Mouse (Mus musculus): ENCODE measurements around the gene Eif2b1. TPM values are rescaled to one million over a fixed set of nuclear protein-coding genes. Genes with fewer than 3 reads are reported as not detected.

Gene Eif2b1
- polyA plus RNA-seq, 1 experiment from 2014 or later: 74.6 TPM

- H3K4me2 ChIP-seq (ENCODE audit: low read depth, low read length): peak overlapping the region; percentile 76
- whole genome bisulfite sequencing: 30% methylated on average over 8 of the region's 8 CpGs
- peak overlapping the region; percentile 83 for H3K9ac ChIP-seq (ENCODE audit: low read depth, low read length)
- H3K27ac ChIP-seq (replicated peaks; ENCODE audit: low read depth, low read length): peak overlapping the region; percentile 30
- no peak for DNase-seq (ENCODE audit: low spot score)
- no peaks in the 10 kb centered on the region for H3K27me3 ChIP-seq (replicated peaks; ENCODE audit: control insufficient read depth, insufficient read depth, low read length)
- H3K9me3 ChIP-seq (ENCODE audit: control insufficient read depth, low read length): no peaks in the 10 kb centered on the region
- ATAC-seq (ENCODE audit: low read depth): no peak
- peaks cover 21% of the 10 kb centered on the region for H3K4me1 ChIP-seq (ENCODE audit: control insufficient read depth, insufficient read depth, low read length)
- peak overlapping the region; percentile 83 for H3K4me3 ChIP-seq (ENCODE audit: low read depth, low read length)
- 0 out of 2 replicates have a peak, but pooled peaks cover 4% of the 10 kb centered on the region for H3K36me3 ChIP-seq (ENCODE audit: control insufficient read depth, insufficient read depth, low read length)
Measured at GRCm38 (mm10) chr5:124529697-124530096, 49.2 kb downstream of the Eif2b1 start.

- no peaks in the 10 kb centered on the region for H3K9me3 ChIP-seq (ENCODE audit: control insufficient read depth, low read length)
- ATAC-seq (ENCODE audit: low read depth) (no peak), DNase-seq (ENCODE audit: low spot score) (no peak)
- 0 out of 2 replicates have a peak, but pooled peaks cover 7% of the 10 kb centered on the region for H3K36me3 ChIP-seq (ENCODE audit: control insufficient read depth, insufficient read depth, low read length)
- peaks cover 21% of the 10 kb centered on the region for H3K4me1 ChIP-seq (ENCODE audit: control insufficient read depth, insufficient read depth, low read length)
- H3K4me3 ChIP-seq (ENCODE audit: low read depth, low read length): peak overlapping the region; percentile 83
- H3K27ac ChIP-seq (replicated peaks; ENCODE audit: low read depth, low read length): peak overlapping the region; percentile 30
- H3K4me2 ChIP-seq (ENCODE audit: low read depth, low read length): peak overlapping the region; percentile 76
- peak overlapping the region; percentile 38 for H3K9ac ChIP-seq (ENCODE audit: low read depth, low read length)
- no peaks in the 10 kb centered on the region for H3K27me3 ChIP-seq (replicated peaks; ENCODE audit: control insufficient read depth, insufficient read depth, low read length)
- WGBS: 6% methylated on average over 8 of the region's 8 CpGs
Measured at GRCm38 (mm10) chr5:124529191-124529651, 49.7 kb downstream of the Eif2b1 start.

GRCm38 (mm10) chr5:124528791-124529190 is 50.1 kb downstream of the Eif2b1 start:
- H3K9me3 ChIP-seq (ENCODE audit: control insufficient read depth, low read length): no peaks in the 10 kb centered on the region
- H3K27me3 ChIP-seq (replicated peaks; ENCODE audit: control insufficient read depth, insufficient read depth, low read length): no peaks in the 10 kb centered on the region
- peak overlapping the region; percentile 83 for H3K4me3 ChIP-seq (ENCODE audit: low read depth, low read length)
- no peak for ATAC-seq (ENCODE audit: low read depth)
- WGBS: 39% methylated on average over 9 of the region's 9 CpGs
- peak overlapping the region; percentile 38 for H3K9ac ChIP-seq (ENCODE audit: low read depth, low read length)
- 0 out of 2 replicates have a peak, but pooled peaks cover 7% of the 10 kb centered on the region for H3K36me3 ChIP-seq (ENCODE audit: control insufficient read depth, insufficient read depth, low read length)
- peaks cover 21% of the 10 kb centered on the region for H3K4me1 ChIP-seq (ENCODE audit: control insufficient read depth, insufficient read depth, low read length)
- peak overlapping the region; percentile 30; the same call in 1 of the 2 replicates for H3K27ac ChIP-seq (replicated peaks; ENCODE audit: low read depth, low read length)
- peak overlapping the region; percentile 76 for H3K4me2 ChIP-seq (ENCODE audit: low read depth, low read length)
- no peak for DNase-seq (ENCODE audit: low spot score)

DNA sequence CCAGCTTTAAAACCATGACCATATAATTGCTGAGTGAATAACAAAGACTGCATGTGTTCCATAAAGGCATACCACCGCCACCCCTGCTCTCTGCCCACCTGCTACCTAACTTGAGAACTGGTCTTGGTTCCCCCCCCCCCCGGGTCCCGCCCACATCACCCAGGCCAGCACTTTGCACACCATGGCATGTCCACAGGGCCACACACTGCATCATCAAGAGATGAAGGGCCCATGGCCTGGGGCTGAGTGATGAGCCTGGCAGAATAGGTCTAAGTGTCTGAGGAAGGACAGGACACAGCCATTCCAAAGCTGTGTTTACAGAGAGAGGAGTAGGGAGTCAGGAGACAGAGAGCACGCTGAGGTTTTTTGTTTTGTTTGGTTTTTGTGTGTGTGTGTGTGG is 50.6 kb downstream of the Eif2b1 start:
- Histone ChIP-seq H3K27me3 (replicated peaks; ENCODE audit: control insufficient read depth, insufficient read depth, low read length) (no peaks in the 10 kb centered on the region), H3K4me1 (ENCODE audit: control insufficient read depth, insufficient read depth, low read length) (peaks cover 21% of the 10 kb centered on the region), H3K4me2 (ENCODE audit: low read depth, low read length) (peak overlapping the region; percentile 76), H3K9me3 (ENCODE audit: control insufficient read depth, low read length) (no peaks in the 10 kb centered on the region), H3K4me3 (ENCODE audit: low read depth, low read length) (peak overlapping the region; percentile 83), H3K36me3 (ENCODE audit: control insufficient read depth, insufficient read depth, low read length) (0 out of 2 replicates have a peak, but pooled peaks cover 7% of the 10 kb centered on the region), H3K27ac (replicated peaks; ENCODE audit: low read depth, low read length) (peak overlapping the region; percentile 30; the same call in 1 of the 2 replicates), H3K9ac (ENCODE audit: low read depth, low read length) (peak overlapping the region; percentile 38)
- DNase-seq (ENCODE audit: low spot score): no peak
- 66% methylated on average over 4 of the region's 4 CpGs for WGBS
- no peak for ATAC-seq (ENCODE audit: low read depth)

GRCm38 (mm10) chr5:124524943-124525342 is 54.0 kb downstream of the Eif2b1 start:
- Histone ChIP-seq H3K4me2 (ENCODE audit: low read depth, low read length) (no peak overlapping the region), H3K9me3 (ENCODE audit: control insufficient read depth, low read length) (no peaks in the 10 kb centered on the region), H3K36me3 (ENCODE audit: control insufficient read depth, insufficient read depth, low read length) (peaks cover 24% of the 10 kb centered on the region; the same call in 1 of the 2 replicates), H3K27me3 (replicated peaks; ENCODE audit: control insufficient read depth, insufficient read depth, low read length) (no peaks in the 10 kb centered on the region), H3K27ac (replicated peaks; ENCODE audit: low read depth, low read length) (no peak overlapping the region), H3K9ac (ENCODE audit: low read depth, low read length) (no peak overlapping the region), H3K4me1 (ENCODE audit: control insufficient read depth, insufficient read depth, low read length) (peaks cover 12% of the 10 kb centered on the region; the same call in 1 of the 2 replicates), H3K4me3 (ENCODE audit: low read depth, low read length) (no peak overlapping the region)
- WGBS: 93% methylated on average over 5 of the region's 5 CpGs
- DNase-seq (ENCODE audit: low spot score): no peak
- no peak for ATAC-seq (ENCODE audit: low read depth)

DNA sequence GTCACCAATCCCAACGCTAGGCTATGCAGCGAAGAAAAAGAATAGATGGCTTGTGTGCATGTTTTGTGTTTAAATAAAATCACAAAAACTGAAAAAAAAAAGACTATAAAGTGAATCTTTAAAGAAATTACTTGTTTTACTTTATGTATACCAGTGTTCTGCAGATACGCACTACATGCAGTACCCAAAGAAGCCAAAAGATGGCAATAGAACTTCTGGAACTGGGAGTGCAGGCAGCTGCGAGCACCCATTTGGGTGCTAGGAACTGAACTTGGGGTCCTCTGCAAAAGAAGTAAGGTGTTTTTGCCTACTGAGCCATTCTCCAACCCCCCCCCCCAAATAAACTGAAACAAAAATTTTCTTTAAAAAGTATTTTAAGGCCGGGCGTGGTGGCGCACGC is 55.9 kb downstream of the Eif2b1 start:
- H3K9me3 ChIP-seq (ENCODE audit: control insufficient read depth, low read length): no peaks in the 10 kb centered on the region
- no peak overlapping the region for H3K9ac ChIP-seq (ENCODE audit: low read depth, low read length)
- H3K36me3 ChIP-seq (ENCODE audit: control insufficient read depth, insufficient read depth, low read length): peaks cover 39% of the 10 kb centered on the region
- no peaks in the 10 kb centered on the region for H3K27me3 ChIP-seq (replicated peaks; ENCODE audit: control insufficient read depth, insufficient read depth, low read length)
- no peak overlapping the region for H3K27ac ChIP-seq (replicated peaks; ENCODE audit: low read depth, low read length)
- H3K4me2 ChIP-seq (ENCODE audit: low read depth, low read length): no peak overlapping the region
- no peaks in the 10 kb centered on the region for H3K4me1 ChIP-seq (ENCODE audit: control insufficient read depth, insufficient read depth, low read length)
- DNase-seq (ENCODE audit: low spot score): no peak
- no peak for ATAC-seq (ENCODE audit: low read depth)
- H3K4me3 ChIP-seq (ENCODE audit: low read depth, low read length): no peak overlapping the region
- WGBS: 94% methylated on average over 8 of the region's 8 CpGs

DNA sequence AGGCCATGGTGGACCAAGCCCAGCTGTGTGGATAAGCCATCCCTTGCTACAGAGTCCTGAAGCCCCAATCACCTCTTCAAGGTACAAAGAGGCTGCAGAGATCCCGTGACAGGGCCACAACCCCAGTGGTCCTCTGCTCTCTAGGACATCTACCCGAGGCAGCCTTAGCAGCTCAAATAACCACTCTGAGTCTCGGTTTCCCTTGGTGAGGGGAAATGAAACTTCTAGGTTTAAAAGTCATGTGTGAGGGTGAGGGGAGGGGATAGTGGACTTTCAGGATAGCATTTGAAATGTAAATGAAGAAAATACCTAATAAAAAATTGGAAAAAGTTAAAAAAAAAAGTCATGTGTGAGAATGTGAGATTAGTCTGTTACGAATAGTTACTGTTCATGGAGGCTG is 57.3 kb downstream of the Eif2b1 start:
- Histone ChIP-seq H3K27ac (replicated peaks; ENCODE audit: low read depth, low read length) (no peak overlapping the region), H3K4me2 (ENCODE audit: low read depth, low read length) (no peak overlapping the region), H3K9me3 (ENCODE audit: control insufficient read depth, low read length) (no peaks in the 10 kb centered on the region), H3K4me1 (ENCODE audit: control insufficient read depth, insufficient read depth, low read length) (no peaks in the 10 kb centered on the region), H3K9ac (ENCODE audit: low read depth, low read length) (no peak overlapping the region), H3K36me3 (ENCODE audit: control insufficient read depth, insufficient read depth, low read length) (peaks cover 47% of the 10 kb centered on the region), H3K4me3 (ENCODE audit: low read depth, low read length) (no peak overlapping the region), H3K27me3 (replicated peaks; ENCODE audit: control insufficient read depth, insufficient read depth, low read length) (no peaks in the 10 kb centered on the region)
- WGBS: 88% methylated on average over 4 of the region's 4 CpGs
- no peak for ATAC-seq (ENCODE audit: low read depth)
- no peak for DNase-seq (ENCODE audit: low spot score)

Other genes starting within 250 kb of the Eif2b1 start
- gene Cdk2ap1, start 216.0 kb downstream of the Eif2b1 start, polyA plus RNA-seq (2014; fragmentation: Nextera tagmentation; extraction: Ambion mirVana): 62.2 and 69.7 TPM in 2 replicates
- 62.7 and 66.5 TPM in 2 replicates for gene Sbno1, start 153.1 kb downstream of the Eif2b1 start, polyA plus RNA-seq (2014; fragmentation: Nextera tagmentation; extraction: Ambion mirVana)
- 50.3 and 57.5 TPM in 2 replicates for gene Kmt5a, start 139.2 kb downstream of the Eif2b1 start, polyA plus RNA-seq (2014; fragmentation: Nextera tagmentation; extraction: Ambion mirVana)
- gene Rilpl2, start 100.8 kb downstream of the Eif2b1 start, polyA plus RNA-seq (2014; fragmentation: Nextera tagmentation; extraction: Ambion mirVana): 33.6 and 34.8 TPM in 2 replicates
- gene Snrnp35, start 96.0 kb downstream of the Eif2b1 start, polyA plus RNA-seq (2014; fragmentation: Nextera tagmentation; extraction: Ambion mirVana): 11.0 and 11.4 TPM in 2 replicates
- 27.0 and 29.6 TPM in 2 replicates for gene Rilpl1, start 47.7 kb downstream of the Eif2b1 start, polyA plus RNA-seq (2014; fragmentation: Nextera tagmentation; extraction: Ambion mirVana)
- gene Tmed2, start 38.4 kb downstream of the Eif2b1 start, polyA plus RNA-seq (2014; fragmentation: Nextera tagmentation; extraction: Ambion mirVana): 612 and 629 TPM in 2 replicates
- gene Ddx55, start 26.3 kb downstream of the Eif2b1 start, polyA plus RNA-seq (2014; fragmentation: Nextera tagmentation; extraction: Ambion mirVana): 8.5 and 10.6 TPM in 2 replicates
- 56.7 and 74.3 TPM in 2 replicates for gene Gtf2h3, start within 50 bp of the Eif2b1 start, polyA plus RNA-seq (2014; fragmentation: Nextera tagmentation; extraction: Ambion mirVana)
- gene Atp6v0a2, start 49.4 kb upstream of the Eif2b1 start, polyA plus RNA-seq (2014; fragmentation: Nextera tagmentation; extraction: Ambion mirVana): 46.8 and 48.3 TPM in 2 replicates
- 0.25 and 0.39 TPM in 2 replicates for gene Dnah10, start 146.0 kb upstream of the Eif2b1 start, polyA plus RNA-seq (2014; fragmentation: Nextera tagmentation; extraction: Ambion mirVana)

All from embryonic facial prominence, embryonic 14.5 days (tissue).